Mouse (Mus musculus): Measurements from ENCODE around the gene Akr1d1. TPM values are rescaled to one million over a fixed set of nuclear protein-coding genes. Genes with fewer than 3 reads are reported as not detected.

Akr1d1 gene
- polyA plus RNA-seq, 1 experiment from 2014 or later, result 0.15 TPM

DNA sequence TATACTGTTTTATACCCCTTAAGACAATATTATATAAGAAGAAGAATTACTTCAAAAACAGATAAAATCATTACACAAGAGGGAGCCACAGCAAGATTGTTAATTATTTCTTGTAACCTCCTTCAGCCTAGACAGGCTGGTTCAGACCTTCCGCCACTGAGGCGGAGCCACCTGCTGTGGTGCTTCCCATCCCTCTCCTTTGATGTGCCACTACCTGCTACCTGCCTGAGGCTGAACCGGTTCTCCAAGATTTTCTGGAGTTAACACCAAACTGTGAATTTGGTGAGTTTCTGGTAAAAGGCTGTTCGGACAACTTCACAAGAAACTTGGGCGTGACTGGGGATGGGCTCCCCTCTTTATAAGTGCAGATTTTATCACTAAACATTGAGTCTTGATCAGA, 50.5 kb downstream of the Akr1d1 start:
- H3K9me3 ChIP-seq (ENCODE audit: control insufficient read depth, low read length), result no peaks in the 10 kb centered on the region
- H3K4me2 ChIP-seq, result no peak overlapping the region
- no peaks in the 10 kb centered on the region for H3K27me3 ChIP-seq (replicated peaks; ENCODE audit: control insufficient read depth, insufficient read depth, low read length)
- H3K9ac ChIP-seq (ENCODE audit: low read depth, low read length), result no peak overlapping the region
- H3K4me1 ChIP-seq (replicated peaks; ENCODE audit: control insufficient read depth, insufficient read depth, low read length), result no peaks in the 10 kb centered on the region
- DNase-seq (ENCODE audit: low spot score) (no peak), ATAC-seq (replicated peaks; ENCODE audit: low FRiP score) (no peak)
- H3K27ac ChIP-seq (ENCODE audit: low read depth, low read length), result no peak overlapping the region
- 62% methylated on average over 5 of the region's 5 CpGs for WGBS
- H3K36me3 ChIP-seq (ENCODE audit: control insufficient read depth, insufficient read depth, low read length), result no peaks in the 10 kb centered on the region
- H3K4me3 ChIP-seq (ENCODE audit: low read depth, low read length), result no peak overlapping the region

GRCm38 (mm10) chr6:37589340-37589962, 59.5 kb downstream of the Akr1d1 start:
- ATAC-seq (replicated peaks; ENCODE audit: low FRiP score), result 0 out of 2 replicates have a peak, but pooled peaks have one; percentile 49
- Histone ChIP-seq H3K27me3 (replicated peaks; ENCODE audit: control insufficient read depth, insufficient read depth, low read length) (no peaks in the 10 kb centered on the region), H3K27ac (ENCODE audit: low read depth, low read length) (no peak overlapping the region), H3K36me3 (ENCODE audit: control insufficient read depth, insufficient read depth, low read length) (no peaks in the 10 kb centered on the region), H3K9ac (ENCODE audit: low read depth, low read length) (no peak overlapping the region), H3K9me3 (ENCODE audit: control insufficient read depth, low read length) (no peaks in the 10 kb centered on the region), H3K4me1 (replicated peaks; ENCODE audit: control insufficient read depth, insufficient read depth, low read length) (peaks cover 3% of the 10 kb centered on the region; the same call in 1 of the 2 replicates), H3K4me3 (ENCODE audit: low read depth, low read length) (no peak overlapping the region), H3K4me2 (no peak overlapping the region)
- DNase-seq (ENCODE audit: low spot score), result peak; percentile 47
- 34% methylated on average over 4 of the region's 4 CpGs for WGBS

DNA sequence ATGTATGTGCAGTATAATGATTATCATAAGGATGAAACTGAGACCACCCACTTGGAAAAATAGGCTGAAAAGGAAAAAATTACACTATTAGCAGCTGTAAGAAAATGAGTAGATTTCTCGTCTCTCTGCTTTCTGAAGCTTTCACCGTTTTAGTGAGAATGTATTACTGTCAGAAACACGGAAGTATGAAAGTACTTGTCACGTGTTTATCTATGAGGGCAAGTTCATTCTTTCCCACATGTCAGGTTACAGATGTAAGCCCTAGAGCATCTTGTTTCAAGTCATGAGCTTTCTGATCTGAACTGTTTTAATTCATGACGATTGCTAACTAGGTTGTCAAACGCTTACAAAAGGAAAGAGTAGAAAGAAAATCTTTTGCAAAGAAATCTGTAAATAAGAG, 60.8 kb downstream of the Akr1d1 start:
- Histone ChIP-seq H3K4me1 (replicated peaks; ENCODE audit: control insufficient read depth, insufficient read depth, low read length) (peaks cover 3% of the 10 kb centered on the region; the same call in 1 of the 2 replicates), H3K9ac (ENCODE audit: low read depth, low read length) (no peak overlapping the region), H3K9me3 (ENCODE audit: control insufficient read depth, low read length) (no peaks in the 10 kb centered on the region), H3K4me2 (no peak overlapping the region), H3K27me3 (replicated peaks; ENCODE audit: control insufficient read depth, insufficient read depth, low read length) (no peaks in the 10 kb centered on the region), H3K4me3 (ENCODE audit: low read depth, low read length) (no peak overlapping the region), H3K27ac (ENCODE audit: low read depth, low read length) (no peak overlapping the region), H3K36me3 (ENCODE audit: control insufficient read depth, insufficient read depth, low read length) (no peaks in the 10 kb centered on the region)
- ATAC-seq (replicated peaks; ENCODE audit: low FRiP score) (no peak), DNase-seq (ENCODE audit: low spot score) (no peak)
- 80% methylated on average over 6 of the region's 6 CpGs for WGBS

GRCm38 (mm10) chr6:37592101-37593032, 62.4 kb downstream of the Akr1d1 start:
- H3K9ac ChIP-seq (ENCODE audit: low read depth, low read length), result no peak overlapping the region
- ATAC-seq (replicated peaks; ENCODE audit: low FRiP score) (no peak), DNase-seq (ENCODE audit: low spot score) (no peak)
- no peaks in the 10 kb centered on the region for H3K9me3 ChIP-seq (ENCODE audit: control insufficient read depth, low read length)
- peaks cover 3% of the 10 kb centered on the region; the same call in 1 of the 2 replicates for H3K4me1 ChIP-seq (replicated peaks; ENCODE audit: control insufficient read depth, insufficient read depth, low read length)
- H3K27me3 ChIP-seq (replicated peaks; ENCODE audit: control insufficient read depth, insufficient read depth, low read length), result no peaks in the 10 kb centered on the region
- no peak overlapping the region; the same call in 1 of the 2 replicates for H3K27ac ChIP-seq (ENCODE audit: low read depth, low read length)
- H3K36me3 ChIP-seq (ENCODE audit: control insufficient read depth, insufficient read depth, low read length), result no peaks in the 10 kb centered on the region
- H3K4me2 ChIP-seq, result no peak overlapping the region
- WGBS, result 64% methylated on average over 19 of the region's 19 CpGs
- no peak overlapping the region for H3K4me3 ChIP-seq (ENCODE audit: low read depth, low read length)

DNA sequence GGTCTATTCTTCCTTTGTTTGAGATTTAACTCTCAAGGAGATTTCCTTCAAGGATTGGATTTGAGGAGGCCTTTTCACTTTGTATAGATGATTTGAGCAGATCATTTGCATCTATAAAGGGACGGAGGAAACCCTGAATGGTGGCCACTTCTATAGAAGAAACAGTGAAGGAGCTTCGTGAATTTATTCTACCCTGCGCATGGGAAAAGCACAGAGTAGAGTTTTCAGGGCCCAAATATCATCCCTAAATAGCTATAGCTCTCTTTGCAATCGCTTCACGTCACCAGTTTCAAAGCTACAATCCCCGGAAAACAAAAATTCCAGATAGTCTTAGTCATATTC, 63.0 kb downstream of the Akr1d1 start:
- ATAC-seq (replicated peaks; ENCODE audit: low FRiP score), result no peak
- no peak overlapping the region; the same call in 1 of the 2 replicates for H3K27ac ChIP-seq (ENCODE audit: low read depth, low read length)
- H3K9me3 ChIP-seq (ENCODE audit: control insufficient read depth, low read length), result no peaks in the 10 kb centered on the region
- H3K27me3 ChIP-seq (replicated peaks; ENCODE audit: control insufficient read depth, insufficient read depth, low read length), result no peaks in the 10 kb centered on the region
- no peak for DNase-seq (ENCODE audit: low spot score)
- H3K4me1 ChIP-seq (replicated peaks; ENCODE audit: control insufficient read depth, insufficient read depth, low read length), result peaks cover 3% of the 10 kb centered on the region; the same call in 1 of the 2 replicates
- H3K4me3 ChIP-seq (ENCODE audit: low read depth, low read length), result no peak overlapping the region
- H3K36me3 ChIP-seq (ENCODE audit: control insufficient read depth, insufficient read depth, low read length), result no peaks in the 10 kb centered on the region
- H3K9ac ChIP-seq (ENCODE audit: low read depth, low read length), result no peak overlapping the region
- H3K4me2 ChIP-seq, result no peak overlapping the region
- 76% methylated on average over 6 of the region's 6 CpGs for WGBS

DNA sequence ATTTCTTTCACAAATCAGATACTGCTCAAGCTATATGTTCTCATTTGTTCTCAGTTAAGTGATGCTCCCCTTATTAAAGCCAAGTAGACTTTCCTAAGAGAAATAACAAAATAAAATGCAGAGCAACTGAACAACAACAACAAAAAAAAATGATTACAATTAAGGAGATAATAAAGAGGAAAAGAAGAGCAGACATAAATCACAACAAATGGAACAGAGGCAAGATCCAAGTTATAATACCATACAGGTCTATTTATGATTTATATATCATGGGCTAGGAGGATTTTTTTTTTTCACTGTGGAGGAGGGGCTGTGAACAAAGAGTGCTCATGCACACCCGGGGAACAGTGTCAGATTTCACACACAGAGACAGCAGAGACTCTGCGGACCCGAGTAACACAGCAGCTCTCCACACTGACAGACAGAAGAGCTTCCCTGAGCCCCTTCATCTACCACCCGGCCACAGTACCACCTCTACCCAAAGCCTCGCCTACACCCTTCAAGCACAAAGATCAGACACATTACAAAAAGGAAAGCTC, 63.6 kb downstream of the Akr1d1 start:
- Histone ChIP-seq H3K4me1 (replicated peaks; ENCODE audit: control insufficient read depth, insufficient read depth, low read length) (peaks cover 3% of the 10 kb centered on the region; the same call in 1 of the 2 replicates), H3K36me3 (ENCODE audit: control insufficient read depth, insufficient read depth, low read length) (no peaks in the 10 kb centered on the region), H3K27ac (ENCODE audit: low read depth, low read length) (no peak overlapping the region), H3K4me2 (no peak overlapping the region), H3K27me3 (replicated peaks; ENCODE audit: control insufficient read depth, insufficient read depth, low read length) (no peaks in the 10 kb centered on the region), H3K9ac (ENCODE audit: low read depth, low read length) (no peak overlapping the region), H3K4me3 (ENCODE audit: low read depth, low read length) (no peak overlapping the region), H3K9me3 (ENCODE audit: control insufficient read depth, low read length) (no peaks in the 10 kb centered on the region)
- WGBS, result 41% methylated on average over 5 of the region's 5 CpGs
- DNase-seq (ENCODE audit: low spot score), result no peak
- no peak for ATAC-seq (replicated peaks; ENCODE audit: low FRiP score)

DNA sequence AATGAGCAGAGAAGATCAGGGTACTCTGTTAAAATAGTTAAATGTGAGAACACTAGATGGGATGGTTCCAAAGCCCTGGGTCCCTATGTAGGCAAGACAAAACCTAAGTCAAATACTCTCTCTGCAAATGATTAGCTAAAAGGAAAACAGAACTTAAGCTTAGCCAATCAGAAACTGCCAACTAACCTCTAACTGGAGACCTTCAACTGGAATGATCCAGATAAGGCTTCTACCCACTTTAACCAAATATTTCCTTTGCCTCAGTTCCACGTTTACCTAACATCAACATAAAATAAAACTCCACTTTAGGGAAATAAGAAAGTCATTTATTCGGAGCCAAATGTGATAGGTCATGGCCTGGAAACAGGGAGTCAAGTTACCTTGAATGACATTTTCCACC, 67.1 kb downstream of the Akr1d1 start:
- no peaks in the 10 kb centered on the region for H3K36me3 ChIP-seq (ENCODE audit: control insufficient read depth, insufficient read depth, low read length)
- DNase-seq (ENCODE audit: low spot score) (no peak), ATAC-seq (replicated peaks; ENCODE audit: low FRiP score) (no peak)
- H3K27ac ChIP-seq (ENCODE audit: low read depth, low read length), result no peak overlapping the region
- H3K4me3 ChIP-seq (ENCODE audit: low read depth, low read length), result no peak overlapping the region
- H3K9me3 ChIP-seq (ENCODE audit: control insufficient read depth, low read length), result no peaks in the 10 kb centered on the region
- no peaks in the 10 kb centered on the region for H3K27me3 ChIP-seq (replicated peaks; ENCODE audit: control insufficient read depth, insufficient read depth, low read length)
- no peak overlapping the region for H3K9ac ChIP-seq (ENCODE audit: low read depth, low read length)
- WGBS, result 43% methylated on average over 2 of the region's 2 CpGs
- H3K4me2 ChIP-seq, result no peak overlapping the region
- H3K4me1 ChIP-seq (replicated peaks; ENCODE audit: control insufficient read depth, insufficient read depth, low read length), result peaks cover 3% of the 10 kb centered on the region; the same call in 1 of the 2 replicates

DNA sequence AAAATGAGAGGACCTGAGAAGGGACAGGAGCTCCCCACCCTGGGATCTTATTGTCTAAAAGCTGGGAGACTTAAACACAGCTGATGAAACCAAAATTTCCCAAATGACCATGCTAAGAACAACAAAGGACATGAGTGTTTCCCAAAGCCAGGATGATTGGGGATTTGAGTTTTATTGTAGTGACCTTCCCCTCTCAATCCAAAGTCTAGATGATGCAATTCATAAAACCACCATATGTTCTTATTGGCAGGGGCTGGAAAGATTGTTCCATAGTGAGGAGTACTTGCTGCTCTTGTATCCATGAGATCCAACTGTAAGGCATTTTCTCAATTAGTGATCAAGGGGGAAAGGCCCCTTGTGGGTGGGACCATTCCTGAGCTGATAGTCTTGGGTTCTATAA, 68.1 kb downstream of the Akr1d1 start:
- Histone ChIP-seq H3K9me3 (ENCODE audit: control insufficient read depth, low read length) (no peaks in the 10 kb centered on the region), H3K27ac (ENCODE audit: low read depth, low read length) (no peak overlapping the region), H3K27me3 (replicated peaks; ENCODE audit: control insufficient read depth, insufficient read depth, low read length) (no peaks in the 10 kb centered on the region), H3K4me2 (no peak overlapping the region), H3K4me3 (ENCODE audit: low read depth, low read length) (no peak overlapping the region), H3K36me3 (ENCODE audit: control insufficient read depth, insufficient read depth, low read length) (no peaks in the 10 kb centered on the region), H3K9ac (ENCODE audit: low read depth, low read length) (no peak overlapping the region), H3K4me1 (replicated peaks; ENCODE audit: control insufficient read depth, insufficient read depth, low read length) (peaks cover 2% of the 10 kb centered on the region; the same call in 1 of the 2 replicates)
- DNase-seq (ENCODE audit: low spot score), result no peak
- no peak for ATAC-seq (replicated peaks; ENCODE audit: low FRiP score)
